Mouse (Mus musculus) midbrain, postnatal 0 days (tissue): ENCODE measurements at regions not wholly inside any gene's neighbourhood (a gene's known extent, or its start where the extent isn't known, plus 50 kb on each side); places are given as distances from the start of the nearest gene placed in this dataset.

Experiments used
- ATAC-seq: fragments of 200-750 bp; cut with Nextera tagmentation; 2 replicates; pipeline ENCODE4 v1.8.0; 2017; ENCODE audit warnings: moderate number of reproducible peaks, mild to moderate bottlenecking, moderate TSS enrichment, moderate library complexity; ENCODE audit not compliant: low FRiP score
- DNase-seq: peaks from one replicate; pipeline ENCODE4 v3.0.0-alpha.2; 2015; ENCODE audit warnings: low spot score
- H3K27ac ChIP-seq: fragments of 300-500 bp; sonication (generic); 2 replicates; pipeline ENCODE4 v1.5.1; 2014; ENCODE audit warnings: low read depth, mild to moderate bottlenecking, low read length, mixed read lengths
- H3K27me3 ChIP-seq: fragments of 300-500 bp; sonication (generic); 2 replicates; pipeline ENCODE4 v1.6.1; 2014; ENCODE audit warnings: low read length, control low read depth, mixed read lengths; ENCODE audit not compliant: insufficient read depth
- H3K36me3 ChIP-seq: fragments of 300-500 bp; sonication (generic); 2 replicates; pipeline ENCODE4 v1.6.1; 2014; ENCODE audit warnings: low read length, control low read depth, mixed read lengths; ENCODE audit not compliant: insufficient read depth
- H3K4me1 ChIP-seq: fragments of 300-500 bp; sonication (generic); 2 replicates; pipeline ENCODE4 v1.6.1; 2014; ENCODE audit warnings: mild to moderate bottlenecking, control low read depth, antibody characterized with exemption, low read length, mixed read lengths; ENCODE audit not compliant: insufficient read depth
- H3K4me2 ChIP-seq: fragments of 300-500 bp; sonication (generic); 2 replicates; pipeline ENCODE4 v1.6.1; 2014; ENCODE audit warnings: low read depth, mild to moderate bottlenecking, low read length, mixed read lengths; ENCODE audit not compliant: poor library complexity, severe bottlenecking
- H3K4me3 ChIP-seq: fragments of 300-500 bp; sonication (generic); 2 replicates; pipeline ENCODE4 v1.5.1; 2014; ENCODE audit warnings: low read depth, mild to moderate bottlenecking, low read length, moderate library complexity
- H3K9ac ChIP-seq: fragments of 300-500 bp; sonication (generic); replicated peaks from 2 replicates; pipeline ENCODE4 v1.6.1; 2014; ENCODE audit warnings: mild to moderate bottlenecking, low read length, moderate library complexity, mixed read lengths; ENCODE audit not compliant: poor library complexity, severe bottlenecking
- H3K9me3 ChIP-seq: fragments of 300-500 bp; sonication (generic); 2 replicates; pipeline ENCODE4 v1.6.1; 2016; ENCODE audit warnings: low read length, control low read depth
- CTCF ChIP-seq: IDR thresholded peaks from 2 replicates; pipeline ENCODE4 v1.5.1; 2016; ENCODE audit warnings: antibody characterized with exemption, mild to moderate bottlenecking
- WGBS: fragments of 180-500 bp; shearing (Covaris S2); extraction: QIAGEN DNeasy Blood & Tissue Kit; methylation state at CpG from one replicate; pipeline ENCODE4 v1.1.7; 2014; 5-methylcytosine and 5-hydroxymethylcytosine counted together

DNA sequence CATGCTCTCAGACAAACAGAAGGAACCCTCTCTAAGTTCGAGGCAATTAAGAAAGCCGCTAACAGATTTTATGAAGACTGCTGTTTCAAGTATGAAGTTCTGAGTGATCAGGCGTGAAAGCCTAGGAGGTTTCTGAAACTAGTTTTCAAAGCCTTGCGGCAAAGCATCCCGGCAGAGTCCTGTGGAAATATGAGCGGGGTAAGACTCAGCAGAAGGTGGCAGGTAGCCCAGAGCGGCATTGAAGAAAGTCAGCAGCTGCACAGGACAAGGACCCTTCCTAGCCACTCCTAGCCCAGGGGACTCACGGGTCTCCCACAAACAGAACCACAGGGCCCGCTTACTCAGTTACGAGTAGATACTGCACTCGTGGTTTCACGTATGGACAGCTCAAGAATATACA is 54.8 kb upstream of the Zfp280d start:
- H3K4me2 ChIP-seq = no peak overlapping the region
- DNase-seq = no peak
- no peaks in the 10 kb centered on the region for H3K9me3 ChIP-seq
- no peak for ATAC-seq
- H3K27ac ChIP-seq = no peak overlapping the region
- no peaks in the 10 kb centered on the region for H3K27me3 ChIP-seq
- no peaks in the 10 kb centered on the region for H3K36me3 ChIP-seq
- TF ChIP-seq CTCF = no peak
- H3K4me1 ChIP-seq = 0 out of 2 replicates have a peak, but pooled peaks cover 2% of the 10 kb centered on the region
- WGBS = 86% methylated on average over 12 of the region's 12 CpGs
- no peak overlapping the region for H3K9ac ChIP-seq
- no peak overlapping the region for H3K4me3 ChIP-seq

DNA sequence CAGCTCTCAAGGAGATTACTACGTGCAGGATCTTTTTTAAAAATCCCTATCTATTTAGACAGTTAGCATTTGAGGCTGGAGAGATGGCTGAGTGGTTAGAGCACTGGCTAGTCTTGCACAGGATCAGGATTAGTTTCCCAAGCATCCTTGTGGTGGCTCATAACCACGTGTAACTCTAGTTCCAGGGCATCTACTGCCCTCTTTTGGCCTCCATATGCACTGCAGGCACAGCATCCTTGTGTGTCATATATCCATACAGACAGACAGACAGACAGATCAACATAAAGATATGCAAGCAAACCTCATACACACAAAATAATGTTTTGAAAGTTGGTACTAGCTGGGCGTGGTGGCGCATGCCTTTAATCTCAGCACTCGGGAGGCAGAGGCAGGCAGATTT is 53.3 kb upstream of the Zfp280d start:
- Histone ChIP-seq H3K4me1 (0 out of 2 replicates have a peak, but pooled peaks cover 2% of the 10 kb centered on the region), H3K9me3 (no peaks in the 10 kb centered on the region), H3K27me3 (no peaks in the 10 kb centered on the region), H3K27ac (no peak overlapping the region), H3K4me3 (no peak overlapping the region), H3K36me3 (no peaks in the 10 kb centered on the region), H3K9ac (no peak overlapping the region), H3K4me2 (no peak overlapping the region)
- ATAC-seq = no peak
- WGBS = 86% methylated on average over 5 of the region's 5 CpGs
- TF ChIP-seq CTCF = peak; percentile 16; the same call in 1 of the 2 replicates
- DNase-seq = no peak
